Mouse (Mus musculus) stomach, postnatal 0 days (tissue): Measurements from ENCODE around the gene Tradd.

Experiments
- CTCF ChIP-seq: IDR thresholded peaks from 2 replicates; pipeline ENCODE4 v1.5.1; 2016; ENCODE audit warnings: antibody characterized with exemption, low read depth, mild to moderate bottlenecking, moderate library complexity
- EP300 ChIP-seq: optimal IDR thresholded peaks from 2 replicates; pipeline ENCODE3; 2016; ENCODE audit warnings: antibody characterized with exemption

DNA sequence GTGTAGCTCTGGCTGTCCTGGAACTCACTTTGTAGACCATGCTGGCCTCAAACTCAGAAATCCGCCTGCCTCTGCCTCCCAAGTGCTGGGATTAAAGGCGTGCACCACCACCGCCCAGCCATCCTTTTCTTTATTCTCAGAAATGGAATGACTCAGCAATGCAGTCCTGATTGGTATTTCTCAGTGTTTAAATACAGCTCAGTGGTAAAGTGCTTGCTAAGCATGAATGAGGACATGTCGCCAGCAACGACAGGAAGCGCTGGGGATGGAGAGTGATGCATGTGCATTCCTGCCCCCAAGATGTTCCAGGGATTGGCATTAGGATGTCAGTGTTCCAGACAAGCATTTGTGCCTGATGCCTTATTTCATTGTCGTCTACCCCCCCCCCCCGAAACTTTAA is 39.0 kb upstream of the Tradd start:
- TF ChIP-seq CTCF: no peak
- no peak for TF ChIP-seq EP300
